Mouse (Mus musculus) CH12.LX (cell line): ENCODE measurements around the gene Ift140. TPM values are rescaled to one million over a fixed set of nuclear protein-coding genes. Genes with fewer than 3 reads are reported as not detected.
A peak's percentile ranks its signal among the peaks of the same experiment; 100 is the strongest.

ENCODE experiments used
- DNase-seq: peaks from one replicate; pipeline ENCODE4 v3.0.0-alpha.2; 2013; ENCODE audit errors: extremely low read depth
- H3K27ac ChIP-seq: 2 replicates; pipeline ENCODE4 v1.5.1; 2012; ENCODE audit warnings: low read depth, mild to moderate bottlenecking, control low read depth, moderate library complexity; ENCODE audit not compliant: insufficient read depth
- H3K27me3 ChIP-seq: replicated peaks from 2 replicates; pipeline ENCODE3; 2012; ENCODE audit warnings: inconsistent platforms
- H3K36me3 ChIP-seq, 2 experiments: replicated peaks in 1 of 2; 2 replicates each; pipeline versions ENCODE3 to v1.6.1; 2012; ENCODE audit warnings: inconsistent platforms in 1 of 2, low read length in 1 of 2, mild to moderate bottlenecking in 1 of 2, mixed read lengths in 1 of 2, moderate library complexity in 1 of 2; ENCODE audit not compliant: control insufficient read depth in 1 of 2, insufficient read depth in 1 of 2
- H3K4me1 ChIP-seq, 2 experiments: 2 replicates each; pipeline ENCODE4 v1.6.1; 2012; ENCODE audit warnings: inconsistent platforms in 1 of 2, moderate library complexity in 1 of 2; ENCODE audit not compliant: insufficient read depth in 2 of 2, control insufficient read depth in 1 of 2
- H3K4me2 ChIP-seq: 2 replicates; pipeline ENCODE4 v1.6.1; 2012; ENCODE audit warnings: low read depth, mild to moderate bottlenecking, control low read depth; ENCODE audit not compliant: poor library complexity, insufficient read depth, severe bottlenecking
- H3K4me3 ChIP-seq, 3 experiments: fragments of 150-350 bp in 1 of 3; sonication (generic) in 1 of 3; replicated peaks in 1 of 3; 2 replicates each; pipeline versions ENCODE3 to v1.5.1; 2011 to 2012; ENCODE audit warnings: low read depth in 2 of 3, low read length in 2 of 3, mild to moderate bottlenecking in 2 of 3, moderate library complexity in 2 of 3, control low read depth in 1 of 3, improper control_type of control experiment in 1 of 3, inconsistent platforms in 1 of 3, mixed read lengths in 1 of 3; ENCODE audit not compliant: poor library complexity in 1 of 3
- H3K79me2 ChIP-seq: replicated peaks from 2 replicates; pipeline ENCODE4 v1.6.1; 2012; ENCODE audit warnings: mild to moderate bottlenecking, moderate library complexity; ENCODE audit not compliant: control insufficient read depth, poor library complexity, insufficient read depth, severe bottlenecking; ENCODE audit errors: extremely low read depth
- H3K9ac ChIP-seq: 2 replicates; pipeline ENCODE4 v1.6.1; 2012; ENCODE audit warnings: low read depth, mild to moderate bottlenecking, control low read depth, moderate library complexity; ENCODE audit not compliant: insufficient read depth
- H3K9me3 ChIP-seq: replicated peaks from 2 replicates; pipeline ENCODE3; 2012; ENCODE audit warnings: low read length, inconsistent platforms, mixed read lengths
- CTCF ChIP-seq, 2 experiments: IDR thresholded peaks in 1 of 2; conservative IDR thresholded peaks in 1 of 2; 2 replicates each; pipeline ENCODE4 v1.5.1; 2011 to 2012; ENCODE audit warnings: low read depth in 2 of 2, low read length in 2 of 2, improper control_type of control experiment in 1 of 2, inconsistent platforms in 1 of 2, mild to moderate bottlenecking in 1 of 2, moderate library complexity in 1 of 2
- E2F4 ChIP-seq: IDR thresholded peaks from 2 replicates; pipeline ENCODE4 v1.6.1; 2011; ENCODE audit warnings: low read depth, low read length, improper control_type of control experiment; ENCODE audit not compliant: insufficient replicate concordance
- EP300 ChIP-seq: IDR thresholded peaks from 2 replicates; pipeline ENCODE4 v1.6.1; 2011; ENCODE audit warnings: low read length, improper control_type of control experiment
- MAZ ChIP-seq: IDR thresholded peaks from 2 replicates; pipeline ENCODE4 v1.6.1; 2012; ENCODE audit warnings: low read depth, mild to moderate bottlenecking, inconsistent platforms, low read length, improper control_type of control experiment, moderate library complexity
- MEF2A ChIP-seq: IDR thresholded peaks from 2 replicates; pipeline ENCODE4 v1.6.1; 2014; ENCODE audit warnings: low read depth, mild to moderate bottlenecking, inconsistent platforms, low read length, improper control_type of control experiment, borderline replicate concordance
- POLR2AphosphoS2 ChIP-seq: IDR thresholded peaks from 2 replicates; pipeline ENCODE4 v1.6.1; 2011; ENCODE audit warnings: low read depth, low read length, improper control_type of control experiment
- RAD21 ChIP-seq: IDR thresholded peaks from 2 replicates; pipeline ENCODE4 v1.6.1; 2011; ENCODE audit warnings: low read depth, mild to moderate bottlenecking, low read length, improper control_type of control experiment, moderate library complexity
- SIN3A ChIP-seq: IDR thresholded peaks from 2 replicates; pipeline ENCODE4 v1.6.1; 2012; ENCODE audit warnings: low read length, improper control_type of control experiment, inconsistent platforms
- SMC3 ChIP-seq: IDR thresholded peaks from 2 replicates; pipeline ENCODE4 v1.6.1; 2011; ENCODE audit warnings: low read depth, low read length, improper control_type of control experiment
- UBTF ChIP-seq: IDR thresholded peaks from 2 replicates; pipeline ENCODE4 v1.6.1; 2012; ENCODE audit warnings: low read depth, mild to moderate bottlenecking, inconsistent platforms, low read length, improper control_type of control experiment, moderate library complexity
- USF1 ChIP-seq: IDR thresholded peaks from 2 replicates; pipeline ENCODE4 v1.6.1; 2014; ENCODE audit warnings: low read depth, mild to moderate bottlenecking, inconsistent platforms, low read length, improper control_type of control experiment
- dilution Hi-C: fragments of 300-500 bp; cut with MboI; formaldehyde crosslinking; loops from 2 replicates; pipeline ENCODE4 v1.14.3; 2020; ENCODE audit warnings: low sequenced_read_pairs; ENCODE audit not compliant: extremely low pct_unique_long_range_greater_than_20kb, extremely low pct_ligation_motif_present
- in situ Hi-C: fragments of 300-500 bp; cut with MboI; formaldehyde crosslinking; loops from 3 replicates; pipeline ENCODE4 v1.14.3; 2019; ENCODE audit warnings: low sequenced_read_pairs, low pct_ligation_motif_present, low pct_unique_long_range_greater_than_20kb, mixed read lengths
- polyA plus RNA-seq: library from polyadenylated mRNA; unstranded; fragments of >175 nt; gene quantifications from 2 replicates; pipeline ENCODE4 v1.2.1, GENCODE M21; 2012; ENCODE audit warnings: low read depth; ENCODE audit not compliant: insufficient read length
- total RNA-seq, 2 experiments: library from RNA; depleted of rRNA; stranded (reverse); fragments of 300-350 nt in 1 of 2; fragments of >200 nt in 1 of 2; gene quantifications; 2 replicates each; pipeline ENCODE4 v1.2.3; 2012 to 2014

The Ift140 gene
- total and polyA plus RNA-seq, 3 experiments: 24.4 to 34.8 (median 26.4) TPM

DNA sequence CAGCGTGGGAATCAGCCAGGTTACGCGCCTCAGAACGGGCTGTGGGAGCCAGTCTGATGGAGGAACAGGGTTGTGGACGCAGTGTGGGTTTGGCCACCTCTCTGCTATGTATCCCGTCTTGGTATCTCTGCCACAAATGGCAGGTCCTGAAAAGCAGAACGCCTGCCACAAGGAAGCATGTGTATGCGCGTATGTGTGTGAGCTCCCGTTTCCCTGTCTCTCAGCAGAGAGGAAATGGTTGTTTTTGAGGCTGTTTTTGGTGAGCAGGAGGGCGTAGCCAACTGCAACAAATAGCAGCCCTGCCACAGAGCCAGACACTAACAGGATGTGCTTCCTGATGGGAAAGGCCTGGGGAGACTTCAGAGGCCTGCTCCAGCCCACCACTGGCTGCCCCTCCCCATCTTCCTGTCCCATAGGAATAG lies 65.1 kb downstream of the Ift140 start:
- H3K4me2 ChIP-seq: no peak overlapping the region
- H3K36me3 ChIP-seq: peaks cover 12 to 93% of the 10 kb centered on the region in 2 experiments
- no peak for TF ChIP-seq POLR2AphosphoS2
- TF ChIP-seq E2F4: no peak
- no peak for TF ChIP-seq UBTF
- TF ChIP-seq SIN3A: no peak
- no peak for TF ChIP-seq MAZ
- TF ChIP-seq USF1: no peak
- TF ChIP-seq SMC3: no peak
- no peaks in the 10 kb centered on the region for H3K27me3 ChIP-seq
- H3K4me3 ChIP-seq: no peak overlapping the region
- no peak overlapping the region for H3K9ac ChIP-seq
- H3K4me1 ChIP-seq: 0 out of 4 replicates have a peak, but pooled peaks cover 0 to 4% of the 10 kb centered on the region in 2 experiments
- dilution Hi-C loops: no loop called here
- in situ Hi-C loops: no loop called here
- H3K9me3 ChIP-seq: no peaks in the 10 kb centered on the region
- no peak overlapping the region for H3K27ac ChIP-seq
- no peak for DNase-seq
- H3K79me2 ChIP-seq: no peaks in the 10 kb centered on the region

DNA sequence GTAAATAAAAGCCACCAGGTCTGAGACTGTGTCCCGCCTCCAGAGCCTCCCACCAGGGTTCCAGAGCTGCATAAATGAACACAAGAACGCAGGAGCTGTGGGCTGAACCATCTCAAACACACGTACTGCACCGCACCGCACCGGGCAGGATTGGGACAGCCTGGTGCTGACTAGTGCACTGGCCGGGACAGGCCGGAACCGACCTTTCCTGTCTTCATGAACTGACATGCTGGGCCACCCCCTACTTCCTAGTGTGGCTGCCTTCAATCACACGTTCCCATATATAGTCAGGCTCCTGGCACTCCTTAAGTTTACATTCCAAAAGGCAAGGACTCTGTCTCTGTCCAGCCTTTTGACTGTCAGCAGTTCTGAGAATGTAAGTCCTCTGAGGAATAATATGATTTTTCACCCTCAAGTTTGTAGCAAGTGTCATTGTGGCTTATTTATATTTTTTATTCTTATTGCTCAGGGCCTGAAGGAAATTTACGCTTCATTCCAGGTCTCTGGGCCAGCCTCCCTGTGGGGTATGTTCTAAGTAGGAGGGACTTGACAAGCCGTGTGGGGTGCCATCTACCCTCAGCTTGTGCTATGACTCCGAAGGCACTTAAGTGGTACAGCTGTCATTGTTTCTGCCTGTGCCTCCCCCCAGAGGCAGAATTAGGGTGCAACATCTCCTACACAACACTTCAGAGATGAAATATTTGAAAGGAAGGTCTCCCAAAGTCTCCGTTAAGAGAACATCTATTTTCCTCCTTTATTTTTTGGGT lies 66.4 kb downstream of the Ift140 start:
- H3K9ac ChIP-seq: no peak overlapping the region
- DNase-seq: no peak
- H3K9me3 ChIP-seq: no peaks in the 10 kb centered on the region
- dilution Hi-C loops: no loop called here
- no peaks in the 10 kb centered on the region for H3K79me2 ChIP-seq
- TF ChIP-seq CTCF (conservative IDR thresholded peaks at IDR 0.05 in 1 of 2, IDR thresholded peaks at IDR 0.05 in 1 of 2; ENCODE audit: low read depth in 2 of 2, low read length in 2 of 2) (peak in 1 of 2 experiments; percentile 50; a peak in 2 of 4 replicates), SMC3 (peak; percentile 17; the same call in 1 of the 2 replicates), RAD21 (peak; percentile 35), MEF2A (no peak), E2F4 (no peak)
- no peak overlapping the region for H3K4me2 ChIP-seq
- no peak overlapping the region for H3K4me3 ChIP-seq
- H3K27ac ChIP-seq: no peak overlapping the region
- in situ Hi-C loops: no loop called here
- H3K4me1 ChIP-seq: 0 out of 4 replicates have a peak, but pooled peaks cover 0 to under 1% of the 10 kb centered on the region in 2 experiments
- peaks cover 9 to 93% of the 10 kb centered on the region in 2 experiments for H3K36me3 ChIP-seq
- no peaks in the 10 kb centered on the region for H3K27me3 ChIP-seq

DNA sequence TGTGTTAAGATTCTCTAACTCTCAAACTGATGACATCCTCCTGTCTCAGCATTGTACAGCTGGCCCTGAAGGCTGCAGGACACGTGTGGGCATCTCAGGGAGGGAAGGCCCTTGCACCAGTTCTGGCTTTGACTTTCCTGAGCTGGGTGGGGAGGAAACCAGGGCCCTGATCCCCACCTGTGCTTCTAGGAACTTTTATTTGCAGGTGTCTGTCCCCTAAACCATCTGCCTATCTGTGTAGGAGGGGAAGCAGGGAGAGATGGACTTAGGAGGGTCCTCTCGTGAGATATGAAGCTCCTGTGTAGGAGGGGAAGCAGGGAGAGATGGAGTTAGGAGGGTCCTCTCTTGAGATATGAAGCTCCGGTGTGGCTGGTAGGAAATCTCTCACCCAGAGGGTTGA lies 67.0 kb downstream of the Ift140 start:
- H3K9ac ChIP-seq: no peak overlapping the region
- H3K79me2 ChIP-seq: no peaks in the 10 kb centered on the region
- H3K27ac ChIP-seq: no peak overlapping the region
- dilution Hi-C loops: no loop called here
- no peak overlapping the region for H3K4me2 ChIP-seq
- no peak for DNase-seq
- H3K9me3 ChIP-seq: no peaks in the 10 kb centered on the region
- in situ Hi-C loops: no loop called here
- H3K4me1 ChIP-seq: no peaks in the 10 kb centered on the region
- no peak overlapping the region for H3K4me3 ChIP-seq
- TF ChIP-seq EP300: no peak
- TF ChIP-seq, all 38 proteins: peak for 0
- Histone ChIP-seq H3K36me3 (peaks cover 11 to 93% of the 10 kb centered on the region in 2 experiments), H3K27me3 (no peaks in the 10 kb centered on the region)
